Mouse (Mus musculus) adrenal gland, adult (tissue): ENCODE results near the gene Zfp422.

Source experiments
- DNase-seq, 2 experiments: peaks; one replicate each; pipeline ENCODE4 v3.0.0; 2022 to 2023; ENCODE audit warnings: low spot score in 1 of 2; ENCODE audit not compliant: inconsistent age in 2 of 2

The Zfp422 gene

DNA sequence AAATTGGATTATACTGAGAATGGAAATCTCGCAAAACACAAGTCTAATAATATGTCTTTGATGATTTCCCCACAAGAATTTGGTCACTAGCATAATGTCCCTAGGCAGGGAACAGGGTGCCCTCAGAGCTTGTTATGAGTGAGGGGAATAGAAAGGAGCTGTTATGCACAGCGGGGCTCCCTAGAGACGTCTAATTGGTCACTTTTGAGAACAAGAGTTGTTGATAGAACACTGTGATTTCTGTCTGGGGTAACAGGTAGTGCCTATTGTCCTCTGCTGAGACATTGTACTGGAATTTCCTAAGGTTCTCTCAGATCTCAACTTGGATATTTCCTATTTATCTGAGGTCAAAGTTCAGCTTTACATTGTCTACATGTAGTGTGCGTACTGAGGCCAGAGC lies 44.7 kb downstream of the Zfp422 start, which contains the start of gene Olfr215:
Gene Olfr215 (minus strand): TSS at position 101 of the 400 bp plus-strand sequence.
- DNase-seq: no peak
